18 mouse cellular contexts compared by ENCODE assay signal in the genomic region with DNA sequence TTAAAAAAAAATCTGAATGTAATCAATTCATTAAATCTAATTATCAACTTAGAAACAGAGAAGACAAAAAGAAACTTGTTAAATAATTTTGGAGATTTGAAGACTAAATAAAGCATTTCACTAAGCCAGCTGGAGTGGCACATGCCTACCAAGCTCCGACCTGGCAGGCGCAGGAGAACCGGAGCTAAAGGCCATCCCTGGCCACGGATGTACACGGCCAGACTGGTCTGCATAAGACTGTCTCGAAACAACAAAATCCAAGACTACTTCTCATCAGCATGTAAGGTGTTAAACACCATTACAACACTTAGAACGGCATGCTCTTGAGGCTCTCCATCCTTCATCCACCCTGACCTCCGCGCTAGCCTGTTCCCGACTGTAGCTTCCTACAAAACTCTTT.
"Had no signal": no experiment of that assay in that cellular context is flagged by ENCODE, and none has a peak within 500 bp of the region (broad histone marks: within the 10 kb centered on the region; RNA-seq: fewer than 3 reads in every experiment).

No protein-coding gene starts in this region.

- H3K4me2 ChIP-seq: liver, embryonic 13.5 days; neural tube, embryonic 12.5 days; stomach, embryonic 15.5 days had no signal

- H3K27ac ChIP-seq: left cerebral cortex, adult 2 months; liver, embryonic 13.5 days; neural tube, embryonic 12.5 days; stomach, embryonic 15.5 days had no signal

- DNase-seq: kidney, adult 18-20 months; kidney, adult 9 months; kidney, postnatal 14 days; kidney, postnatal 4 days; layer of hippocampus, postnatal 36 days; liver, embryonic 13.5 days; lung, adult 2 months; lung, postnatal 14 days; lung, postnatal 4 days; midbrain, embryonic 14.5 days; retina, postnatal 1 day; right cerebral cortex, postnatal 25 days; spleen, adult 18-20 months; thymus, postnatal 25 days had no signal

- ATAC-seq: intestine, embryonic 16.5 days had no signal

- H3K27me3 ChIP-seq: liver, embryonic 13.5 days; neural tube, embryonic 12.5 days; stomach, embryonic 15.5 days had no signal

- H3K36me3 ChIP-seq: stomach, embryonic 15.5 days had no signal

- H3K9ac ChIP-seq: liver, embryonic 13.5 days; neural tube, embryonic 12.5 days; stomach, embryonic 15.5 days had no signal

- H3K9me3 ChIP-seq: liver, embryonic 13.5 days; neural tube, embryonic 12.5 days; stomach, embryonic 15.5 days had no signal

- H3K4me3 ChIP-seq: left cerebral cortex, adult 2 months; liver, embryonic 13.5 days; neural tube, embryonic 12.5 days; stomach, embryonic 15.5 days had no signal

- H3K4me1 ChIP-seq: neural tube, embryonic 12.5 days; stomach, embryonic 15.5 days had no signal
